Mouse (Mus musculus) frontal cortex, postnatal 36 days (tissue): ENCODE measurements at regions not wholly inside any gene's neighbourhood (a gene's known extent, or its start where the extent isn't known, plus 50 kb on each side); places are given as distances from the start of the nearest gene placed in this dataset.
A peak's percentile ranks its signal among the peaks of the same experiment; 100 is the strongest.

Experiments
- DNase-seq, 2 experiments: peaks; one replicate each; pipeline ENCODE4 v3.0.0; 2022; ENCODE audit warnings: low spot score in 2 of 2

GRCm38 (mm10) chr2:56460625-56461590 lies 662.9 kb downstream of the Nr4a2 start:
- no peak for DNase-seq

- DNase-seq, result no peak
Measured at GRCm38 (mm10) chr2:56459430-56459829, 664.4 kb downstream of the Nr4a2 start.

- no peak for DNase-seq
Measured at GRCm38 (mm10) chr2:56457594-56457993, 666.2 kb downstream of the Nr4a2 start.

GRCm38 (mm10) chr2:56455856-56456395 lies 667.9 kb downstream of the Nr4a2 start:
- DNase-seq, result no peak

GRCm38 (mm10) chr2:56454611-56455066 lies 669.2 kb downstream of the Nr4a2 start:
- peak; percentile 2 to 10 for DNase-seq

GRCm38 (mm10) chr2:56440916-56441315 lies 682.9 kb downstream of the Nr4a2 start:
- DNase-seq, result no peak
